Mouse (Mus musculus) heart, postnatal 0 days (tissue): ENCODE results near the gene Timp3.

Experiments used
- CTCF ChIP-seq: IDR thresholded peaks from 2 replicates; pipeline ENCODE4 v1.5.1; 2016; ENCODE audit warnings: antibody characterized with exemption, control low read depth, low read depth
- EP300 ChIP-seq: IDR thresholded peaks from 2 replicates; pipeline ENCODE4 v1.6.1; 2016; ENCODE audit warnings: antibody characterized with exemption, low read depth

DNA sequence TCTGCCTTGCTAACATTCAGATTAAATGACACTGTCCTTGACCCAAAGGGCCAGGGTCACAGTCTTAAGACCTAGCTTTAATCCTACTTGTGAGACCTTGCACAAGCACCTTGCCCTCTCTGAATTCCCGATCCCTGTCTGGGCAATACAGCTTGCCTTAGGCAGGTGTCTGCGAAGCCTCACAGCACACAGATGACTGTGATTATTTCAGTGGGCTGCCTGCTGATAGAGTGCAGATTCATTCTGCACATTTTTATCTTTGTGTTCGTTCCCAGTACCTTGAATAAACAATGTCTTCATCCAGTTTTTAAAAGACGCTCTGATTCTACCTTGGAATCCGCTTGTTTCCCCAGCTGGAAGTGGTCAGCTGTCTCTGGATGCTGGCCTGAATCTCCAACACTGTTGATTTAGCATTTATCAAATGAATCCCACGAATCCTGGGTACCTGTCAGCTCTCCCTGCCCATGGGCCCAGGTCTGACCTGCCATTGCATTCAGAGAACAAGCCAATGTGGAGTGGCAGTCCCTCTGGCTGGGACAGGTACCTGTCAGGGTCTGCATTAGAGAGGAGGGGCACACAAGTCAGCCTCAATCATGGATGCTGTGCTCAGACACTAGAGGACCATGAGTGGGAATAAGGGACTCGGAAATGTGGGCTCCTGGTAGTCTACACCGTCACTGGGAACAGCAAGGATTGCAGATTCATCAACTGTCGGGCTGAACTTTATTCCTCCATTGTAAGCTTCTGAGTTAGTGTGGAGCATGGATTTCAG, 81.2 kb downstream of the Timp3 start:
- TF ChIP-seq CTCF (no peak), EP300 (no peak)
